Mouse (Mus musculus) ES-E14 (cell line): ENCODE results near the gene Ptcd3. TPM values are rescaled to one million over a fixed set of nuclear protein-coding genes. Genes with fewer than 3 reads are reported as not detected.

Experiments
- DNase-seq: peaks from one replicate; pipeline ENCODE4 v3.0.0-alpha.2; 2013; ENCODE audit warnings: low read depth, low spot score
- H3K27ac ChIP-seq: 2 replicates; pipeline ENCODE4 v1.5.1; 2012; ENCODE audit warnings: low read depth, mild to moderate bottlenecking, low read length, moderate library complexity, mixed read lengths; ENCODE audit not compliant: poor library complexity, insufficient read depth, severe bottlenecking
- H3K36me3 ChIP-seq: 2 replicates; pipeline ENCODE4 v1.6.1; 2012; ENCODE audit warnings: mild to moderate bottlenecking, low read length, moderate library complexity, mixed read lengths; ENCODE audit not compliant: control insufficient read depth, poor library complexity, insufficient read depth, severe bottlenecking
- H3K4me1 ChIP-seq, 2 experiments: fragments of 150-350 bp in 1 of 2; sonication (generic) in 1 of 2; 2 replicates each; pipeline ENCODE4 v1.6.1; 2012; ENCODE audit warnings: low read length in 2 of 2, mild to moderate bottlenecking in 1 of 2, mixed read lengths in 1 of 2; ENCODE audit not compliant: control insufficient read depth in 2 of 2, insufficient read depth in 2 of 2, poor library complexity in 1 of 2
- H3K4me3 ChIP-seq, 2 experiments: fragments of 150-350 bp in 1 of 2; sonication (generic) in 1 of 2; 2 replicates each; pipeline ENCODE4 v1.5.1; 2012; ENCODE audit warnings: low read length in 2 of 2, low read depth in 1 of 2, mild to moderate bottlenecking in 1 of 2, mixed read lengths in 1 of 2; ENCODE audit not compliant: insufficient read depth in 1 of 2, poor library complexity in 1 of 2, severe bottlenecking in 1 of 2
- H3K9ac ChIP-seq: 2 replicates; pipeline ENCODE4 v1.6.1; 2012; ENCODE audit warnings: low read depth, mild to moderate bottlenecking, low read length, mixed read lengths; ENCODE audit not compliant: poor library complexity, insufficient read depth, severe bottlenecking
- H3K9me3 ChIP-seq: fragments of 150-350 bp; sonication (generic); 2 replicates; pipeline ENCODE4 v1.6.1; 2012; ENCODE audit warnings: low read depth, mild to moderate bottlenecking, low read length; ENCODE audit not compliant: control insufficient read depth, insufficient read depth
- CHD2 ChIP-seq: IDR thresholded peaks from 2 replicates; pipeline ENCODE4 v1.6.1; 2014; ENCODE audit warnings: mild to moderate bottlenecking, low read depth, low read length, inconsistent platforms
- HCFC1 ChIP-seq: IDR thresholded peaks from 2 replicates; pipeline ENCODE4 v1.6.1; 2012; ENCODE audit warnings: low read length, inconsistent platforms, borderline replicate concordance; ENCODE audit not compliant: insufficient read depth
- MAFK ChIP-seq: IDR thresholded peaks from 2 replicates; pipeline ENCODE4 v1.6.1; 2014; ENCODE audit warnings: mild to moderate bottlenecking, low read depth, low read length, inconsistent platforms; ENCODE audit not compliant: insufficient read depth
- ZC3H11A ChIP-seq: IDR thresholded peaks from 2 replicates; pipeline ENCODE4 v1.6.1; 2012; ENCODE audit warnings: low read depth, mild to moderate bottlenecking, inconsistent platforms, low read length, borderline replicate concordance
- ZNF384 ChIP-seq: IDR thresholded peaks from 2 replicates; pipeline ENCODE4 v1.6.1; 2012; ENCODE audit warnings: low read depth, low read length, inconsistent platforms
- in situ Hi-C, 2 experiments: fragments of 600-800 bp; cut with MboI; formaldehyde crosslinking; loops; one replicate each; pipeline ENCODE4 v1.15.1; 2025; ENCODE audit warnings: low sequenced_read_pairs in 2 of 2, inconsistent platforms in 1 of 2; ENCODE audit not compliant: unreplicated experiment in 2 of 2
- total RNA-seq: library from RNA; depleted of rRNA; stranded (reverse); fragments of 300-350 nt; gene quantifications from 2 replicates; pipeline ENCODE4 v1.2.3, GENCODE M21; 2012; rRNA removed

The Ptcd3 gene
- total RNA-seq, 1 experiment = 218 TPM

GRCm38 (mm10) chr6:71830690-71831580, 77.6 kb downstream of the Ptcd3 start, which contains the start of gene Immt:
Gene Immt, plus strand, starts transcription at chr6:71831331.
- H3K4me3 ChIP-seq = peak within 1 kb of the TSS; percentile 87 to 96
- H3K27ac ChIP-seq = peak within 1 kb of the TSS; percentile 95
- no peaks in the 10 kb centered on the region for H3K36me3 ChIP-seq
- in situ Hi-C loops = no loop called here
- no peaks in the 10 kb centered on the region for H3K9me3 ChIP-seq
- H3K9ac ChIP-seq = peak within 1 kb of the TSS; percentile 98
- DNase-seq = peak; percentile 89
- TF ChIP-seq MAFK = 0 out of 2 replicates have a peak, but pooled peaks have one; percentile 9
- peak; percentile 74; the same call in 1 of the 2 replicates for TF ChIP-seq HCFC1
- peak; percentile 98 for TF ChIP-seq ZNF384
- peak; percentile 83 for TF ChIP-seq CHD2
- no peak for TF ChIP-seq ZC3H11A
- peaks cover 0 to 5% of the 10 kb centered on the region in 2 experiments; a peak in 2 of 4 replicates for H3K4me1 ChIP-seq

Other genes with a start within 250 kb of the Ptcd3 start
- gene Reep1, start 201.2 kb downstream of the Ptcd3 start, total RNA-seq = 6.9 and 8.9 TPM in 2 replicates
- gene Mrpl35, start 81.8 kb downstream of the Ptcd3 start, total RNA-seq = 27.4 and 34.0 TPM in 2 replicates
- 166 and 181 TPM in 2 replicates for gene Immt, start 77.4 kb downstream of the Ptcd3 start, total RNA-seq
- gene Polr1a, start 303 bp upstream of the Ptcd3 start, total RNA-seq = 111 and 128 TPM in 2 replicates
- gene St3gal5, start 188.8 kb upstream of the Ptcd3 start, total RNA-seq = 9.4 and 13.3 TPM in 2 replicates